Mouse (Mus musculus): ENCODE results near the gene Frmd8.

Gene Frmd8

DNA sequence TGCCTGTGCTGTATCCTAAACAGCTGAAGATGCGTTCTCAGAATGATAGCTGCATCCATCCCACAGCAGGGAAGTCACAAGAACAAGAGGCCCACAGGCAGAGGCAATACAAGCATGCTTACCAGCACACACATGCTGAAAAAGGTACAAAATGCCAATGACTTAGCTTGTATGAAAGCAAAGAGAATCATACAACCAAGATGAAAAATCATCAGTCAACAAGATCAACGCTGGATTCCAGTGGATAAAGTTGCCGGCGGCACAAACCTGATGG lies 36.2 kb downstream of the Frmd8 start:
- DNase-seq (ENCODE audit: low read depth, low spot score), result no peak

GRCm38 (mm10) chr19:5838136-5838891 lies 36.8 kb downstream of the Frmd8 start:
- no peak for DNase-seq (ENCODE audit: low read depth, low spot score)

DNA sequence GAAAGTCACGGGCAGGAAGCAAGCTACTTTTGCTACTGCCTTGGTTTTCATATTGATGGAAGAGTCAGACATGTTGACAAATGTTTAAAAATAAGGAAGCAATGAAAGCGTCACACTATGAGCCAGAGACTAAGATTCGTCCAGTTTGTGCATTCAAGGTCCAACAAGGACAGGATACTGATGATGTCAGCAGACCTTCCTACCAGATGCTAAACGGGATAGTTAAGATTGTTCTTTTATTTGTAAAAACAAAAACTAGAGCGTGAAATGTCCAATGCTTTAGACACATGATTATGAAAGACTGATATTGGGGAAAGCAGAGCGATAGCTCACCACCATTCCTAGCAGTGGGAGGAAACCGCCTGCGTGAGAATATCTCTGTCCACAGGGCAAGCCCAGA lies 37.5 kb downstream of the Frmd8 start:
- no peak for DNase-seq (ENCODE audit: low read depth, low spot score)

DNA sequence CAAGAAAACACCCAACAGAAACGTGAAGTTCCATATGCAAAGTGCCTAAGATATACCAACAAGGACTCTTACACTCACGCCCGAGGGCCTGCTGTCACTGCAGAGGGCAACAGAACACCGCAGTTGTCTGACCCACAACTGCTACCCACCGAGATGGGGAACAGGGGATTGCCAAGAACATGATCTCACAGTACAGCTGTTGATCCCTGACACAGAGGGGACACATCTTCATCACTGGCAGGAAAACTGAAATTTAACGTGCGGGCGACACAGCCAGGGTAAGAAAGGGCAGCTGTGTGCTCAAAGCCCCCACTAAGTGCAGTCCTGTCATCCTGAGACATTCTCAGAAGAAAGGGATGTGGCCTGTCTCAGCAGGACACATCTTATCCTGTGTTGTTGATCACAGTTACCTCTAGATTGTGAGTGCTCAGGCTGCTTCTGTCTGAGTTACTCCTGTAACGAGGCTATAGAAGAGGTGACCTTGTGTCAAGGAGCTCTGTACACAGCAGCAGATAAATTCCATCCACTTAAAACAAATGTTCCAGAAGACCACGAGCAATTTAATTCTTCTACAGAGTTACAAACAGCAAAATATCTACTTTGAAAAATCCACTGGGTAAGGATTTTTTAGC lies 38.0 kb downstream of the Frmd8 start:
- no peak for DNase-seq (ENCODE audit: low read depth, low spot score)

DNA sequence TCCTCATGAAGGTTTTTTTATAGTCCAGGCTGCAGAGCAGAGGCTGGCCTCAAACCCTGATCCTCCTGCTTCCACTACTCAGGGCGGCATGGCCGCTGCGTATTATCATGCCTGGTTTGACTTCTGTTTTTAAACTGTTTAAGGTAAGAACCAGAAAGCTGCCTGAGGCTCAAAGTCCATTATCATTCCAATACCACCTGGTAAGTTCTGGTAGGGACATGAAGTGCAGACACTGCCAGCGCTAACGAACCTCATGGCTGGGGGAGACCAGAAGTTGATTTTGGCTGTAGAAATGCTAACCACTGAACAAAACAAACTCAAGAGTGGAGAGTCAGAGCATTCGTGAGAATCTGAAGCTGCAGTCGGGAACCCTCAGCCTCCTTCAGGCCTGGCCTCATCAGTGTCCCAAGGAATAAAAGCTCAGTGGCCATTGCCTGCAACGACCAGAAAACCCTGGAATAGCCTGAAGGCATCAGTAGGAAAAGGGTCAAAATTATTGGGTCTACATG lies 39.1 kb downstream of the Frmd8 start:
- no peak for DNase-seq (ENCODE audit: low read depth, low spot score)

DNA sequence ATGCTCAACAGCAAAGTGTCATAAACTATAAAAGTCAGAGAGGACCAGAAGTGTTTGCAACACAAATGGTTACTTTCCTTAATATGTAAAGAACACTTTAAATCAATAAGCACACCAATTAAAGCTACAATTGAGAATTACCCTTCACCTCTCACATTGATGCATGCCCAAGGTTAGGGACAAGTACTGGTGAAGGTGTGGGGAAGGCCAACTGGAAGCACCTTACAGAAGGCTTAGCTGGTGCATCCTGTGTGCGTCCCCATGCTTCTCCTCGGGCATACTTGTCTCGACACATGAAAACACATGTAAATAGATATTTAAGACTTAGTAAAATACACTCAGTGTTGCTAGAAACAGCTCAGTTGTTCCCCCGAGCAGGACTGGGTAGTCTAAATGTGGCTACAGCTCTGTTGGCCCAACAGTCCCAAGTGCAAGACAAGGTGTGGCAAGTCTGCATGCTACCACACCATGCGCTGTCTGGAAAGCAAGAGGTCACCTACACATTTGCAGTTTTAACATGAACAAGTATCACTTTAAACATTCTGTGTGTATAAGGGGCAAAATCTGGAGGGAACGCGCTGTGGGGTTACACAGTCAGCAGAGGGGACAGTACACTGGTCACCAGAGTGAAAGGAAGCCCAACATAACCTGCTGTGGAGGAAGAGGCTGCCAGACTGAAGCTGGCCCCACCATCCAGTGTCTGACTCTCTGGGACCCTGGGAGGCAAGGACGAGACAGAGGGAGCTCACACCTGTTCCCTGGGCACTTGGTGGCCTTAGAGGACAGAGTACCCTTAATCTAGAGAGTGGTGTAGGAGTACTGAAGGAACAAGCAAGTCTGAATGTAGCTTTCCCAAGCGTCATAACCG lies 39.8 kb downstream of the Frmd8 start:
- DNase-seq (ENCODE audit: low read depth, low spot score), result no peak

DNA sequence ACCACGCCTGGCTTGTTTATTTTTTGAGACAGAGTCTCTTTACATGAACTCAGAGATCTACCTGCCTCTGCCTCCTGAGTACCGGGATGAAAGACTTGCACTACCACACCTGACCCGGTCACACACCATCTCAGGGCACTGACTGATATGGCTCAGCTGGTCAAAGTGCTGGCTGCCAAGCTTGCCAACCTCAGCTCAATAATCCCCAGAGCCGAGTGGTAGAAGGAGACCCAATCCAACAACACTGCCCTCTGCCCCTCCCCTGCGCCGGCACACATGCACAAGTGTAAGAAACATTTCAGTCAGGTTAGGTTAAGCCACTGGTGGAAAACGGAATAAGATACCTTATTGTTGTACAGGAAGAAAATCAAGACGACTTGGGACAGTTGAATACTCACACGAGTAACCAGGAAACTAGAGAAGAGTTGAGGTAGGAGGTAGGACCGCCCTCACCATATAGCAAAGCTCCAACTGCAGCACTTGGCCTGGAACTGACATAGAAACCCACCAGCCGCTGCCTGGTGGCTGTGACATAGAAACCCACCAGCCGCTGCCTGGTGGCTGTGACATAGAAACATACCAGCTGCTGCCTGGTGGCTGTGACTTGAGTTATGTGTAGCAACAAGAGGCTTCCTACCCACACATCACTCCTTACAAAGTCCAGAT lies 40.7 kb downstream of the Frmd8 start:
- no peak for DNase-seq (ENCODE audit: low read depth, low spot score)

- DNase-seq (ENCODE audit: low read depth, low spot score), result peak; percentile 61
Observed at GRCm38 (mm10) chr19:5833287-5834100, 41.6 kb downstream of the Frmd8 start.

DNA sequence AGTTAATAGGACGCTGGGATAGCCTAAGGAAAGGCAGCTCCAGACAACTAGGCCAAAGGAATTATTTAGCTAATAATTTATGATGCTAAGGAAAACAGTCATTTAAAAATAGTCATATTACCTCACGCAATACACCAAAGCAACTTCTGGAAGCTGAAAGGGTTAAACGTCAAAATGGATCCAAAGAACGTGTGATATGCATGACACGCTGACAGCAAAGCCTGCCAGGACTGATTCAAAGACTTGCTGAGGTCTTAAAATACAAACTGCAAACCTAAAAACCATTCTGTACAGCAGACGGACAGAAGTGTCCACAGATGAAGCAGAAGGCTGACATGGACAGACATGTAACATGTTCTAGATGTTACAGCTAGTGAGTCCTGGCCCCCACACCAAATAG lies 42.7 kb downstream of the Frmd8 start:
- DNase-seq (ENCODE audit: low read depth, low spot score), result no peak

- DNase-seq (ENCODE audit: low read depth, low spot score), result no peak
Observed at GRCm38 (mm10) chr19:5831958-5832320, 43.1 kb downstream of the Frmd8 start.

- DNase-seq (ENCODE audit: low read depth, low spot score), result no peak
Observed at GRCm38 (mm10) chr19:5831224-5831957, 43.7 kb downstream of the Frmd8 start.

DNA sequence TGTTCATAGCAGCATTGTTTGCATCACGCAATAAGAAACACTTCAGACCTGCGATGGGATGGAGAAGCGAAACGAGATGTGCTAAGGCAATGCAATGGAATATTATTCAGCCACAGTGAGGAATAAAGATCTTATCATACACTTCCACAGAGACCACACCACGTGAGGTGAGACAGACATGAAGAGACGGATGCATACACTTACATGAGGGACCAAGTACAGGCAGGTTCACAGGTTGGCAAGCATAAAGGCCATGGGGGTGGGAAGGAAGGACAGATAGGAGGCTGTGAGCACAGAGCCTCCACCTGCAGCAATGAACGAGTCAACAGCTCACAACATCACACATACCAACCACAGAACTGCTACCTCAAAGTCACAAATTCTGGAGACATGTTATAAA lies 44.3 kb downstream of the Frmd8 start:
- DNase-seq (ENCODE audit: low read depth, low spot score), result no peak

DNA sequence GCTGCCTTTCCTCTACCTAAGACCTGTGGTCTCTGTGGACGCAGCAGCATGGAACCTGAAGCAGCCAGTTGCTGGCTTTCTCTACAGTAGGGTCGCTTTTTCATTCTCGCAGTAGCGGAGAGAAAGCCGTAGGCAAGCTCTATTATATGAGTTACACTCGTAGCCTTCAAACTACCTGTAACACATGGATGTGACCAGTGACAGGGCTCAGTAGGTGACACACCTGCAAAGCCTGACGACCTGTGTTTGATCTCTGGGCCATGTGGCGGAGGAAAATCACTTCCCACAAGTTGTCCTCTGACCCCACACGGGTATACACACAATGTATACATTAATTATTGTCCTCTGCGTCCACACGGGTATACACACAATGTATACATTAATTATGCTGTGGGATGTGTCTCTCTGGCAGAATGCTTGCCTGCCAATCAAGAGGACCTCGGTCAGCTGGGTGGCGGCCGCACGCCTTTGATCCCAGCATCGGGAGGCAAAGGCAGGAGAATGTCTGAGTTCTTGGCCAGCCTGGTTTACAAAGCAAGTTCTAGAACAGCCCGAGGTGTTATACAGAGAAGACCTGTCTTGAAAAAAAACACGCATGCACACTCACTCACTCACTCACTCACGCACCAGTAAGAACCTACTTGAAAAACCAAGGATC lies 45.0 kb downstream of the Frmd8 start:
- no peak for DNase-seq (ENCODE audit: low read depth, low spot score)

DNA sequence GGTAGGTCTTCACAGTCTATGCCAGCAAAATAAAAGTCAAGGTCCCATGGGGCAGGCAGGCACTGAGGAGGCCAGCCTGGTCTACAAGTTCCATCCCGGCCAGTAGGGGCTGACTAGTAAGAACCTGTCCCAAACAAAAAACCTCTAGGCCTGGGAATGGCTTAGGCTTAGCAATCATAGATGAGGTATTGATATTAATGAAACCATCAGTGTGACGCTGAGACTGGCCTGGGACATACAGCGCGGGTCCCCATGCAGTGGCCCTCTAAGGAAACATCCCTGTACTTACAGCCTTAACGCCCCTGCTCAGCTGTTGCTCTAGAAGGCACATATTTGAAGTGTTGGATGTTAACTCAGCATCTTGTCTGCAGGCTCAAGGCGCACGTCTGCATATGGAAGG lies 46.2 kb downstream of the Frmd8 start:
- DNase-seq (ENCODE audit: low read depth, low spot score), result no peak

DNA sequence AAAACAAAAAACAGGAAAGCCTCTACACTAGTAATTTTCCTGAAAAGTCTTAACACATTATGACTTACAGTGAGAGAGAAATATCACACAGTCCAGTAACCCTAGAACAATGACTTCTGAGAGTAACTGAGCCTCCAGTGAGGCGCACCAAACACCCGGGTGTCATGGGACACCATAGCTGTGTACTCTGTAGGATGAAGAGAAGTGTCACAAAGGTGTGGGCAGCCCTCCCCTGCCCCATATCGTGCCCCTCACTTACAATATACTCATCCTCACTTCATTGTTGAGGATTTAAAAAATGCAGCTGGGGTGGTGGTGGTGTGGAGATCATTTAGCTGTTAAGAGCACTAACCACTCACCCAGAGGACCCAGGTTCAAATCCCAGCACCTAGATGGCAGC lies 46.9 kb downstream of the Frmd8 start:
- no peak for DNase-seq (ENCODE audit: low read depth, low spot score)

GRCm38 (mm10) chr19:5827456-5828154 lies 47.5 kb downstream of the Frmd8 start:
- DNase-seq (ENCODE audit: low read depth, low spot score), result no peak

DNA sequence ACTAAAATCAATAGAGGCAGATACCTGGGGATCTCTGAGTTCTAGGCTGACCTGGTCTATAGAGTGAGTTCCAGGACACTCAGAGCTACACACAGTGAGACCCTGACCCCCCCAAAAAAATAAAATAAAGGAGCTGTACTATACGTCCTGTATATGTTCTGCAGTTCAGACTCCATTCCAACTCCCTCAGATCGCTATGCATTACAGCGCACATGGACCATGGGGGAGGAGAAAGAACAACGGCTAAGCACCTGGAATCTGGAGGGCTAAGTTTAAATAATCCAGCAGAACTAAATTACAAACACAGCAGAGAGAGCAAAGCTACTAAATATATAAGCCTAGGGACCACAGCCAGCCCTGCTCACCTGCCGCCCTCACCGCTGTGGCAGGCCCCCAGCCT lies 48.0 kb downstream of the Frmd8 start:
- DNase-seq (ENCODE audit: low read depth, low spot score), result no peak

- no peak for DNase-seq (ENCODE audit: low read depth, low spot score)
Observed at GRCm38 (mm10) chr19:5826731-5827002, 48.4 kb downstream of the Frmd8 start.

GRCm38 (mm10) chr19:5825901-5826730 lies 49.0 kb downstream of the Frmd8 start:
- no peak for DNase-seq (ENCODE audit: low read depth, low spot score)
